Mouse (Mus musculus) thymus, postnatal 0 days (tissue): ENCODE data around the gene Zfp296. TPM values are rescaled to one million over a fixed set of nuclear protein-coding genes. Genes with fewer than 3 reads are reported as not detected.

Experiments used
- DNase-seq: peaks from one replicate; pipeline ENCODE4 v3.0.0-alpha.2; 2015; ENCODE audit warnings: low spot score
- polyA plus RNA-seq: library from polyadenylated mRNA; unstranded; fragments of >200 nt; fragmentation: Nextera tagmentation; extraction: Ambion mirVana; gene quantifications from 2 replicates; pipeline ENCODE4 v1.2.1, GENCODE M21; 2015

The Zfp296 gene
- 1.5 and 2.0 TPM in 2 replicates for polyA plus RNA-seq

DNA sequence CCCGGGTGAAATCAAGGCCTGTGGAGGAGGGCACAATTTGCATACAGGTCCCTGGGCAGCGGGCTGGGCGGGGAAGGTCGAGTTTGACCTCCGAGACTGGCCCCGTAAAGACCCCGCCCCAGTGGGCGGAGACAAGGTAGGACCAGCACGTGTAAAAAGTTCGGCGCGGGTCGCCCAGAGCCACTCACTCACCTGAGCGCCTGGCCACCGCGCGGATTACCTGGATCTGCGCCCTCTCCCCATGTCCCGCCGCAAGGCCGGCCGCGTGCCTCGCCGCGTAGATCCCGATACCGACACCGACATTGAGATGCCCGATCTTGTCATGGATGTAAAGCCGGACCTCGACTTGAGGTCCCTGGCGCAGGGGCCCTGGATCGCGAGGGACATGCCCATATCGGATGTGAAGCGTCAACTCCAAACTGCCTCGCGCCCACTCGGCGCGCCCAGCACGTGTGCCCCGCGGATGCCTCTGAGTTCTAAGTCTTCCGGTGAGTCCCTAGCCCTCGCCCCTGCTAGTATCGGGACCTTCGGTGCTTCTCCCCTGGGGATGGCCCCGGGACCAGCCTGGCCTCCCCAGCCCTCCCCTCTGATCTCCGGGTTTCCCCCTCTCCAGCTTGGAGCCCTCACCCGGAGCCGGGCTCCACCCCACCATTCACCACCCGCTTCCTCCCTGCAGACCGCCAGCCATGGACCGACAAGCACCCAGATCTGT, at the start of gene Zfp296, which contains the start of gene Gemin7:
TSS of gene Zfp296 (plus strand) at position 147 of the 712 bp plus-strand sequence.
TSS of gene Gemin7 (minus strand) at position 455 of the 712 bp plus-strand sequence.
- DNase-seq, result peak; percentile 37

DNA sequence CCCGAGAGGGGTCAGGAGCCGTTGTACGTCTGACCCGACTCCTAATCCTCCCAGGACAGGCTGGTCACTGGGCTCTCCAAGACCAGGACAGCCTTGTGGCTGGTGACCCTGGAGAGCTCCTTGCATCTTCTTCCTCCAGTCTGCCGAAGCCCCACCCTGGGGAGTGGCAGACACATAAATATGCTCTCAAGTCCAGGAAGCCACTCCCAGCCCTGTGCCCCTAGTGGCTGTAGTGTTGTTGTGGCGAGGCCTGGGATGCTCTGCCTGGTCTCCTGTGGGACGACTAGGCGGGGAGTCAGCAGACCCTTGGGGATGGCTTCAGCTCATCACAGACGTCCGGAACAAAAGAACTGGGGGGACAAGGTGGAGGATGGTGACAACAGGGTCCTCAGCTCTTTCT, 46.0 kb upstream of the Zfp296 start:
- no peak for DNase-seq

DNA sequence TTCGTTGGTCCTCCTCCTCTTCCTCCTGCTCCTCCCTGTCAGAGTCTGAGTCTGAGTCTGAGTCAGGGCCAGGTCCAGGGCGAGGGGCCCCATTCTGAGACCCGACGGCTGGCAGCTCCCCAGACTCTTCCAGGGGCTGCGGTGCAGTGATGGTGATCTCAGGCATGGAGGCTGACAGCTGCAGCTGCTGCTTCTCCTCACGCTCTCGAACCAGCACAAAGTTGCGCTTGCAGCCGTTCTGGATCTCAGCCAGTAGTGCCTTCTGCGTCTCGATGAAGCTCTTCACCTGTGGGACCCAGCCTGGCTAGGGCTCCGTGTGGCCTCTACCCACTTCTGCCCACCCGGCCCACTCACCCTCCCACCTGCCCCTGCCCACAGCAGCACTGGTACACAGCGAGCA, 44.8 kb upstream of the Zfp296 start:
- DNase-seq, result no peak

DNA sequence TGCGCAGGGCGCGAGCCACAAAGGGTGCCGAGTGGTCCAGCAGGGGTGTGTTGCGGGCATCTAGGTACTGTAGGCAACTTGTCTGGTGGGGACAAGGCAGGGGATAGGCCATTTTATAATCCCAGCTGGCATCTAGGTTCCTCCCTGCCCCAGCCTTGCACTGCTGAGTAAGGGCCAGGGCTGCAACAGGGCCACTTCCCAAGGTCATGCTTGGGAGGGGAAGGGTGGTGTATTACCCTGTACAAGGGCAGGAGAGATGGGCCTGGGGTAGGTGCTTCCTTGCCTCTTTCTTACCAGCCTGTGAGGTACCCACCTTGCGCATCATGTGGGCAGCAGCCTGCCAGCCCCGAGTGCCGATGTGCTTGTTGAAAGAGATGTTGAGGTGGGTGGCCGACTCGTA, 42.4 kb upstream of the Zfp296 start:
- DNase-seq, result no peak

DNA sequence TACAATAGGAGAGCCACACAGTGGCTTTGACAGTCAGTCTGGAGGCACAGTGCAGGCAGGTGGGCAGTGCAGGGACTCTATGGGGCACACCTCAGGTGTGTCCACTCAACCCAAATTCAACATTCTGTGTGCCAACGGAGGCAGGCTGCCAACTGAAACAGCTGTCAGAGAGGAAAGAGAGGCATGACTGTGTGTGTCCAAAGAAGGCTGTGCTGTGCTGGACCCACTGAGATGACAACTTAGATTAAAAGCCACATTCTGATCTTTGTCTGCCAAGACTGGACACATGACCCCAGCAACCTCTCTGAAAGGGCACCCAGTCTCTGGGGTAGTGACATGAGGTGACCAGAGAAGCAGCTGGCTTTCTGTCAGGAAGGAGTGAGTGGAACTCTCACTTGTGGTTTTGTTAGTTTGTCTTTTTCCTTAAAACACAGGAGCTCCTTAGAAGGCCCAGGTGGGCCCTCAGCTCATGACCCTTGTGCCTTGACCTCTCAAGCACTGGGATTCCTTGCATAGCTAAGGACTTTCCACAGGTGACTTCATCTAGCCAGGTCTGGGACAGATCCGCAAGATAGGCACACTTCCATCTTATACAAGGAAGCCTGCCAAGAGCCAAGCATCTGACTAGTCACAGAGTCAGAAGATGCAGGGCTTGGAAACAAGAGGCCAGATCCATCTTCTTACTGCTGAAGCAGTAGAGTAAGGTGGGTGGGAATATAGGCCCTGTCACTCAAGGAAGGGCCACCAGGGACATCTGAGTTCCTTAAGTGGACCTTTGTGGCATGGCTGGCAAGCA, 36.1 kb upstream of the Zfp296 start:
- DNase-seq, result no peak

DNA sequence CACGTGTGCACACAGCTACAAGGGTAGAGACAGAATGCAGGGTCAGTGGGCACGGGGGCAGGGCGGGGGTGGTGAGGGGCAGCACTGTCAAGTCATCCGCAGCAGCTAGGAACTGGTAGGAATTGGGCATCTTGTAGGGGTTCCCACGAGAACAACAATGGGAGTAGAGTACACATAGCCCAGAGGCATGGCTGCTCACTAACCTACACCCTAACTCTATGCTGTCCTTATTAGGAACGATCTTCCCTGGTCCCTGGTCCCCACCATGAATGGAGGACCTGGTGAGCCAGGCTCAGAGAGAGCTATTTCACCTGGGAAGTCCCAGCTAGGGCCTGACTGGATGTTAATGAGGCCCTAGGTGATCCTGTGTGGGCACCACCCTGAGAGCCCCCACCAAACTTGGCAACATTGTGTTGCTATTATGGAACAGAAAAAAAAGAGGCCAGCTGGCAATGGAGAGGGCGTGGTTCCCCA, 35.4 kb upstream of the Zfp296 start:
- DNase-seq, result no peak

DNA sequence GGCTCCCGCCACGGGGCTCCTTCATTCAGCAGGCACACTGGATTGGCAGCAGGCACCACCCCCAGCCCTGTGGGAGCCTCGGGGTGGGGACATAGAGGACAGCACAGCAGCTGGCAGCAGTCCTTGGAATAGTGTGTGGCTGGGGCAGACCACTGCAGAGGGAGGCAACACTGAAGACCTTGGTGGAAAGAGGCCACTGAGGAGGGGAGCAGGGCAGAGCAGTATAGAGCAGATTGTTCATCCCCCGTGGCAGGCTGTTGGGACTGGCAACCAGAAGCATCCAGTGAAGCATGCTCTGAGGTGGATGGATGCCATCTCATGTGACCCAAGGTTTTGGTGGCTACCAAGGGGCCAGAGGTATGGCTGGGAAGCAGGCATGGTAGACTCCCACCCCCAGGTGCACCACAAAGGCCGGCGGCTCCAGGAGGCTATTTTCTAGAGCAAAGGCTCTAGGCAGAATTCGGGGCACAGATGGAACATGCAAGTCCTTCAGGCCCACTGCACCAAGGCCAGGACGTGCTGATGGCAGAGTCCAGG, 34.9 kb upstream of the Zfp296 start:
- DNase-seq, result no peak

DNA sequence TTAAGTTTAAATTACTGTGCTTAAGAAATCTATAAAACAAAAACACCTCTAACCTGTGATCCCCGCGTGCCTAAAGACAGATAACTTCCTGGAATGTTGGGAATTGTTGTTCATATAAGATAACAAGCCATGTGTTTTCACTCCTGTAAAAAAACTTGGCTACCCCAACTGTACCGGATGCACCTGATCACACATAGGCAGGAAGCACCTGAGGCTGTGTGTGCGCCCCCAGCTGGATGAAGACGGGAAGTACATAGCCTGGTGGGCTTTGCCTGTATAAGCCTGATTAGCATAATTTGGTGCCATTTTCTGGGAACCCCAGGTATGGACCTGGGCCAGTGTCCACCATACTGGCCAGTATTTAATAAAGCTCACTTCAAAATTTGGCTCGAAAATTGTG, 33.5 kb upstream of the Zfp296 start:
- peak; percentile 77 for DNase-seq

DNA sequence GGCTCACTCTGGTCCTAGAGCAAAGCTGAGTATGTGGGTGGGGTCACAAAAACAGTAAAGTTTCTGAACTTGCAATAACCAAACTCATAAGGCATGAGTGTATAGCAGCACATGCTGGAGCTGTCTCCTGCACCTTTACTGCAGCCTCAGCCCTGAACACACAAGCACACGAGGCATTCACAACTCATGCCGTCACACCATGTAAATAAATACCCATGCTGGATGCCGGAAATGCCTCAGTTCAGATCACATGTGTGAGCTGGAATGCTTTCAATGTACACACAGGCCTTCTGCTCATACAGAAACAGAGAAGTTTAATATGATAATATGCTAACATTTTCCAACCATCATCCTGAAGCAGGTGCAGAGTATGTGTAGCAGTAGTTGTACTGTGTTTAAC, 31.1 kb upstream of the Zfp296 start:
- peak; percentile 15 for DNase-seq

DNA sequence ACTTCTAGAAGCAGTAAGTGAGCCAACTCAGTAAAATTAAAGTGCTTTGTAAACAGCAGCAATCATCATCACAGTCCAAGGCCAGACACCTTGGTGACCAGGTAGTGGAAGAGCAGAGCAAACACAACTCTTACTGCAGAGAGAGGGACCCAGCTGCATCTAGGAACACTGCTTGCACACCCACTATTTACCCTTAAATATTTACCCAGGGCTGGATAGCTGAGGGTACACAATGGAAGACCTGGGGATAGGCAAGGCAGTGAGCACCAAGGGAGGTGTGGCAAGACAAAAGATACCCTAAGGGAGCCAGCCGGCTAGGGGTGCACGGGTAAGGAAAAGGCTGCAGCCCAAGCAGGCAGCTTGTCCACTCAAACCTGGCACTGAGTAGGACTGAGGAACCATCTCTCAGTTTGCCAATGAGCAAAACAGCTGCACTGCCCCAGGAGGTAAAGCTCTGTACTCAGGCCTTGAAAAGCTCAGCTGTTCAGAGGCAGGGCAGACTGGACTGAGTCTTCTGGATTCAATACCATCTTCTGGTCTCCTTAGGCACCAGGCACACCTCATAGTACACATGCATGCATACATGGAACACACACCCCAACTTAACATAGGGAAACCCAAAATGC, 29.6 kb upstream of the Zfp296 start:
- DNase-seq, result no peak

DNA sequence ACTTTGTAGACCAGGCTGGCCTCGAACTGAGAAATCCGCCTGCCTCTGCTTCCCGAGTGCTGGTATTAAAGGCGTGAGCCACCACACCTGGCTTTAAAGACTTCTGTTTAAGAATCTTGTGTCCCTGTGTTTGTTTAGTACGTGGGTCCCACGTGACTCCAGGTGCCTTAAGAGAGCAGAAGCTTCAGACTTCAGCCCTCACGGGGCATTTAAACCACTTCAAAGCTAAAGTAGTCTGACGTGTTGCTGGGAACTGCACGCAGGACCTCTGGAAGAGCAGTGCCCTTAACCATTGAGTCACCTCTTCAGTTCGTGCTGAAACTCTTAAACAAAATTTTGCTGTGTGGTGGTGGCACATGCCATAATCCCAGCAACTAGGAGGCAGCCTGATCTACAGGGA, 27.7 kb upstream of the Zfp296 start:
- peak; percentile 25 for DNase-seq

DNA sequence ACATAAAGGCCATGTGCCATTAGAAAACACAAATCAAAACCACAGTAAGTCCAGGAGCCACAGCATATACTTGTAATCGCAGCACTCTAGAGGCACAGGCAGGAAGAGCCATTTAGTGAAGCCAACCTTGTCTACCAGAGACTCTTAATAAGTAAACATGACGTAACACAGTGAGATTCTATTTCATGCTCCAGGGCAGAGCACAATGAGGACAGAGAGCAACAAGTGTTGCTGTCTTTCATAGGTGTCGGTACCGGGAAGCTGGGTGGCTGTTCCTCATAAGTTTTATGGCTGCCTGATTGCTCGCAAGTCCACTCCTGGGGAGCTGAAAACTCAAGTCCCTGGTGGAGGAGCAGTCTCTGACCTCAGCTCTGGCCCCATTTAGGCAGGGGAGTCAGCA, 25.5 kb upstream of the Zfp296 start:
- DNase-seq, result no peak

DNA sequence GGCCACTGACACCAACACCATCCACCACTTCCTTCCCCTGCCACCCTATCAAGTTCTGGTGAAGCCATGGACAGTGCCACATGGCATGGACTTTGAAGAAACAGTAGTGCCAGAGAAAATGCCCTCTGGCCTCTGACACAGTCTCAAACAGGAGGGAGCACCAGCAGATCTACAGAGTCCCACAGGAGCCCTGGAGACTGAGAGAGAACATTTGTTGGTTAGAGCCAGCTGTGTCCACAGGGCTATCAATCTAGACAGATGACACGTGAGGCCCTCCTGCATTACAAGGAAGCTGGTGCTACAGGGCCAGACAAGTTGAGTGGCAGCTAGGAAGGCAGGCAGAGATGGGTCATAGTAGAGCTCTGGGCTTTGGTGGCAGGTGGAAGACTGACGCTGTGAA, 24.6 kb upstream of the Zfp296 start:
- DNase-seq, result no peak

DNA sequence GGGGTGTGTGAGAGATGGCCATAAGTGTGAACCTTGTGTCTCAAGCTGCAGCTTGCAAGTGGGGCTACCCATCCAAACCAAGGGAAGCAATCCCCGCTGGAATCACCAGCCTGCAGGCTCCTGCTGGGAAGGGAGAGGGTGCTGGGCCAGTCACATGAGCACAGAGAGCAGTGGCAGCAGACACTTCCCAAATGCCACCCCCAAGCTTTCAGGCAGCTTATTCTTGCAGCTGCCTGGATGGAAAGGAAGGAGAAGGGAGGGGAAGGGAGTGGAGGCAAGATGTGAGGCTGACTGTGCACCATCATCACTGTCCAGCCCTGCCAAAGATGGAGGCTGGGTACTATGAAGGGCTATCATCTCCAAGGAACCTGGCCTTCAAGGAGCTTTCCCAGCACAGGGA, 22.9 kb upstream of the Zfp296 start:
- no peak for DNase-seq

DNA sequence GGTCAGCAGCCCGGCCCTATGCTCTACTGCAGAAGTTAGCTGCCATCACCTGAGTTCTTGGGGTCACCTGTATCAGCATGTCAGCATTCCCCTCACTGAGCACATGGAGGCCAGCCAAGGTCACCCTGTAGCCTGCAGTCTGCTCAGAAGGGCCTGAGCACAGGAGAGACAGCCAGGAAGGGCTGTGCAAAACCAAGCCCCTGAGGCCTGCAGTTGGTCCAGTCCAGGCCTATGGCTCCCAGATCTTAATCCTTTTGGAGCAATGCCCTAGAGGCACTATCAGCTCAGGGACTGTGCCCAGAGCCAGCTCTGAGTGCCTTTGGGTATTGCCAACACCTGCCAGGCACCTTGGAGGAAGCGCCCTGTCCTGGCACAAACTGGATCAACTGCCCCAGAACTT, 20.0 kb upstream of the Zfp296 start:
- no peak for DNase-seq

DNA sequence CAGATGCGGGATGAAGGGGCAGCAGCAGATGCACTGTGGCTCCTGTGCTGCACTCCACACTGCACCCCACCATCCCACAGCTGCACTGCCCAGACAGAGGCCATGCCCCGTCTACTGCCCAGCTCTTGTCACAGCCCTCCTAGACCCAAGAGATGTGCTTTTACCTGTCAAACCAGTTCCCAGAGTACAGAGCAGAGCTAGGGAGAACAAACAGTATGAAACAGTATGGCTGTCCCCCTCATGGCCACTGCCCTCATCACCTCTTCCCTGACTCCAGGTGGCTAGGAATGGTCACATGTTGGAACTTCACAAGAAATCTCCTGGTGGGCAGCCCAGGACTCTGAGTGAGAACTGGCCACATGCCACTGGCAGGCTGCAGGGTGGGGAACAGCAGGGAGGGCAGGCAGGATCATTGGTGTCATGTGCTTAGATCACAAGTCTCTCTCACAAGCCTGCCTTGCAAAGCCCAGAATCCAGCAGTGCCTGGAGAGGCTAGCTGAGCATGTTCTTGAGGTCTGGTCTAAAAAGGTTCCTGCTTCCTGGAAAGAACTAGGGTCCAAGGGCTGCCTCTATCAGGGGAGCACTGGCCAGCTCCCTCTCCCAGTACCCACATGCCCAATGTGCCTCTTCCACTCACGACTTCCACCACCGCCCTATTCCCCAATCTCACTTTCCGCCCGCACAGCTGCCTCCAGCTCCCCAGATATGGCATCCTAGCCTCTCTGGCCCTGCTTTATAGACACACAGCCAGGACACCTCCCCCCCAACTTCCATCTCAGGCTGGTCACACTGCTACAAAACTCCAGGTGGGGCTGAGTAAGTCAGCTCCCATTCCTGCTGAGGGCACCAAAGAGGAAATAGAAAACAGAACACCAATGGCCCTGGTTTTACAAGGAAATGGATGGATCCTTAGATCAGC, 18.8 kb upstream of the Zfp296 start:
- DNase-seq, result no peak

DNA sequence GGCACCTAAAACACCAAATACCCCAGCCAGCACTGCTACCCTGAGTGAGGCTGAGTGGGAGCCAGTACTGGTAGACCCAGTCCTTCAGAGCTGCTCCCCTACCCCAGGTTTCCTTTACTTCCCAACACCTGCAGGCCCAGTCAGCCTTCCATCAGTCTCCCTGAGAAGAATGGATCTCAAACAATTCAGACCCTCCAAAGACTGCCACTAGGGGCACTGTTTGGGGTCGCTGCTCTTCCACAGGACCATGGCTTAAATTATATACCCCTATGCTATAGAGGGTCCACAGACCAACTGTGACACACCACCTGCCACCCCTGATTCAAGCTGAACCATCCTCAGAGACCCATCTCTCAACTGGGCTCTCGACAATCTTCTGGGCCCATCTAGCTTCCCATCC, 18.1 kb upstream of the Zfp296 start:
- peak; percentile 45 for DNase-seq

DNA sequence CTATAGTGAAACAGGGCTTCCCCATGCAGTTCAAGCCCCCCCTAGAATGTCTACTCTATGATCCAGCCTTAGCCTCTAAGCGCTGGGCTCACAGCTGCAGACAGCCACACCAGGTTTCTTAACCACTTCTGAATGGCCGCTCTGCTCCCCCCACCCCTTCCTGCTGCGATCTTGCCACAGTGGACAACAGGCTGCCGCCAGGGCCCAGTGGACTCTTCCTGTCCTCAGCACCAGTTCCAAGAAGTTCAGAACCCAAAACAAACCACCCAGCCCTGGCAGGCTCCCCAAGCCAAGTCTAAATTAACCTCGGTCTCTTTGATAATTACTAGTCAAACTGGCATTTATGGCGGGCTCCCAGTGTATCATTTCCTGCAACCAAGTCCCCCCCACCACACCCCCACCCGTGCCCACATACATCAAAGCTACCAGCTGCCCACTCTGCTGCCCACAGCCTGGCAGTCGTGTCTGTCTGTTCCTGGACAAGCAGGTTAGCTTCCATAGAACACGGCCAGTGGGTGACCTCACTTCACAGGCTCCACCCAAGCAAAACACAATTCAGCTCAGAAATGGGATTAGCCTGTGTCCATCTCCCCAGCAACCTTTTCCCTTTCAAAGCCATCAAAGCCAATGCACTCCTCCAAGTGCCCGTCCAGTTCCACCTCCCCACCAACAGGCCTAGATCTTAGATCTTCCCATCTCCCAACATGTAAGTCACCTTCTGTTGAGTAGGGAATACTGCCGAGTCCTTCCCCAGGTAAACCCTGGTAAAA, 16.4 kb upstream of the Zfp296 start:
- DNase-seq, result no peak

DNA sequence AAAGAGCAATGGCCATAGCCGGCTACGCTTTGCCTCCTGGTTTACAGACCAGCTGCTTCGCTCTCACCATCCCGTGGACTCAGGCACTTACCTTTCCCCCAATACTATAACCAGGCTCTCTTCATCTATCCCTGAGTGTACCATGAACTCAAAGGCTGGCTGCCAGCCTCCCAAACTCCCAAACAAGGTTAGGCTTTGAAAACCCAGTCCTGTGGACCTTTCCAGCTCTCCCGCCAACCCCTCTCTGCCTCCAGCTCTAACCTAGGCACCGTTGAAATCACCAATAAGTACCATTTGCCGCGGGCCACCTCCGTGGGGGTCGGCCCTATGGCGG, 15.7 kb upstream of the Zfp296 start:
- DNase-seq, result no peak
